Mouse (Mus musculus) limb, embryonic 15.5 days (tissue): Measurements from ENCODE around the gene Tspan18. TPM values are rescaled to one million over a fixed set of nuclear protein-coding genes. Genes with fewer than 3 reads are reported as not detected.

Source experiments
- ATAC-seq: fragments of 200-750 bp; cut with Nextera tagmentation; 2 replicates; pipeline ENCODE4 v1.8.0; 2017; ENCODE audit warnings: low read depth, moderate TSS enrichment; ENCODE audit not compliant: insufficient number of reproducible peaks, low FRiP score, low TSS enrichment
- H3K27ac ChIP-seq: fragments of 300-500 bp; sonication (generic); 2 replicates; pipeline ENCODE4 v1.5.1; 2015; ENCODE audit warnings: moderate library complexity, mild to moderate bottlenecking, inconsistent platforms
- H3K27me3 ChIP-seq: fragments of 300-500 bp; sonication (generic); 2 replicates; pipeline ENCODE4 v1.6.1; 2015; ENCODE audit warnings: inconsistent platforms
- H3K36me3 ChIP-seq: fragments of 300-500 bp; sonication (generic); 2 replicates; pipeline ENCODE4 v1.6.1; 2015; ENCODE audit warnings: inconsistent platforms
- H3K4me1 ChIP-seq: fragments of 300-500 bp; sonication (generic); 2 replicates; pipeline ENCODE4 v1.6.1; 2015; ENCODE audit warnings: inconsistent platforms
- H3K4me2 ChIP-seq: fragments of 300-500 bp; sonication (generic); 2 replicates; pipeline ENCODE4 v1.6.1; 2015; ENCODE audit warnings: mild to moderate bottlenecking, inconsistent platforms
- H3K4me3 ChIP-seq: fragments of 300-500 bp; sonication (generic); 2 replicates; pipeline ENCODE4 v1.5.1; 2015; ENCODE audit warnings: mild to moderate bottlenecking, inconsistent platforms
- H3K9ac ChIP-seq: fragments of 300-500 bp; sonication (generic); 2 replicates; pipeline ENCODE4 v1.6.1; 2015; ENCODE audit warnings: inconsistent platforms
- H3K9me3 ChIP-seq: fragments of 300-500 bp; sonication (generic); 2 replicates; pipeline ENCODE4 v1.6.1; 2016; ENCODE audit warnings: inconsistent platforms
- WGBS: fragments of 180-500 bp; shearing (Covaris S2); methylation state at CpG from one replicate; pipeline ENCODE4 v1.1.7; 2015; 5-methylcytosine and 5-hydroxymethylcytosine counted together
- polyA plus RNA-seq: library from polyadenylated mRNA; unstranded; fragments of >200 nt; fragmentation: Nextera tagmentation; extraction: Ambion mirVana; gene quantifications from 2 replicates; pipeline ENCODE4 v1.2.1, GENCODE M21; 2015

Tspan18 gene
- polyA plus RNA-seq, 1 experiment from 2014 or later: 18.8 TPM

- no peaks in the 10 kb centered on the region for H3K4me1 ChIP-seq
- H3K36me3 ChIP-seq: no peaks in the 10 kb centered on the region
- H3K4me3 ChIP-seq: no peak overlapping the region
- ATAC-seq: no peak
- no peaks in the 10 kb centered on the region for H3K9me3 ChIP-seq
- H3K27ac ChIP-seq: no peak overlapping the region
- H3K4me2 ChIP-seq: no peak overlapping the region
- no peaks in the 10 kb centered on the region for H3K27me3 ChIP-seq
- no peak overlapping the region for H3K9ac ChIP-seq
- WGBS: 70% methylated on average over 1 of the region's 1 CpGs
These were observed 179.7 kb downstream of the Tspan18 start for GRCm38 (mm10) chr2:93154486-93155032.

GRCm38 (mm10) chr2:93153833-93154232 lies 180.5 kb downstream of the Tspan18 start:
- WGBS: 85% methylated on average over 1 of the region's 1 CpGs
- Histone ChIP-seq H3K9me3 (no peaks in the 10 kb centered on the region), H3K4me3 (no peak overlapping the region), H3K36me3 (no peaks in the 10 kb centered on the region), H3K9ac (no peak overlapping the region), H3K27me3 (no peaks in the 10 kb centered on the region), H3K27ac (no peak overlapping the region), H3K4me1 (no peaks in the 10 kb centered on the region), H3K4me2 (no peak overlapping the region)
- no peak for ATAC-seq

GRCm38 (mm10) chr2:93152883-93153491 lies 181.3 kb downstream of the Tspan18 start:
- H3K4me1 ChIP-seq: no peaks in the 10 kb centered on the region
- no peaks in the 10 kb centered on the region for H3K36me3 ChIP-seq
- no peak overlapping the region for H3K27ac ChIP-seq
- H3K4me2 ChIP-seq: no peak overlapping the region
- no peak for ATAC-seq
- no peaks in the 10 kb centered on the region for H3K9me3 ChIP-seq
- 74% methylated on average over 7 of the region's 7 CpGs for WGBS
- H3K4me3 ChIP-seq: no peak overlapping the region
- no peaks in the 10 kb centered on the region for H3K27me3 ChIP-seq
- no peak overlapping the region for H3K9ac ChIP-seq

GRCm38 (mm10) chr2:93152191-93152601 lies 182.1 kb downstream of the Tspan18 start:
- H3K4me1 ChIP-seq: no peaks in the 10 kb centered on the region
- no peaks in the 10 kb centered on the region for H3K9me3 ChIP-seq
- no peaks in the 10 kb centered on the region for H3K36me3 ChIP-seq
- no peak overlapping the region for H3K9ac ChIP-seq
- ATAC-seq: no peak
- no peak overlapping the region for H3K27ac ChIP-seq
- no peak overlapping the region for H3K4me3 ChIP-seq
- no peaks in the 10 kb centered on the region for H3K27me3 ChIP-seq
- 72% methylated on average over 6 of the region's 6 CpGs for WGBS
- no peak overlapping the region for H3K4me2 ChIP-seq

Other genes with a start within 250 kb of the Tspan18 start
- 26.5 and 31.0 TPM in 2 replicates for gene Trp53i11, start 147.0 kb downstream of the Tspan18 start, polyA plus RNA-seq
- 51.4 and 63.0 TPM in 2 replicates for gene Cd82, start 128.6 kb upstream of the Tspan18 start, polyA plus RNA-seq
- gene Gm10803, start 226.1 kb upstream of the Tspan18 start, polyA plus RNA-seq: not detected in 2 replicates